ENCODE assay signal across 21 mouse cellular contexts in the genomic region with DNA sequence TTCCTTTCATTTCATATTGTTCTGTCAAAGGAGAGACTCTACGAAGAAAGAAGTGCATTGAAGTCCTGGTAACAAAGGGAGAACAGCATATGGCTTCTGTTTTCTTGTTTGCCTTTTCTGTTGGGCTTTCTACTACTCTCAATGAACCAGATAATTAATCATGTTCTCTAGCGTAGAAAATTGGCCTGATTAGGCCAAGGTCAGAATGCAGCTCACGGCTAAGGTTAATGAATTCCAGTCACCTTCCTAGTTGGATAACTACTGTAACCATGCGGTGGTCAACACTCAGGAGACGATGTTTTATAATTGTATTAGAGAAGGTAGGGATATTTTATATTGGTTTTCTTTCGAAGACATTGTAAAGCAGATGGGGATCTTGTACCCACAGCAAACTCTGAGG.
A peak's percentile ranks its signal among the peaks of the same experiment; 100 is the strongest.
DNase-seq lines count a peak whose midpoint lies in the region; ATAC-seq lines count a peak whose summit lies in the region.
"Had no signal": no experiment of that assay in that cellular context is flagged by ENCODE, and none has a peak within 500 bp of the region (broad histone marks: within the 10 kb centered on the region; RNA-seq: fewer than 3 reads in every experiment).

No protein-coding gene starts in this region.

- H3K9me3 ChIP-seq in hindbrain, embryonic 11.5 days (ENCODE audit: control insufficient read depth, low read length): no peaks in the 10 kb centered on the region
- H3K9me3 ChIP-seq in hindbrain, embryonic 14.5 days (ENCODE audit: control insufficient read depth, low read length): no peaks in the 10 kb centered on the region
- H3K9me3 ChIP-seq: embryonic facial prominence, embryonic 15.5 days; forebrain, embryonic 10.5 days; heart, embryonic 12.5 days; hindbrain, embryonic 12.5 days had no signal

- H3K36me3 ChIP-seq in hindbrain, embryonic 11.5 days (ENCODE audit: control insufficient read depth, insufficient read depth, low read length): no peaks in the 10 kb centered on the region
- no peaks in the 10 kb centered on the region for H3K36me3 ChIP-seq in hindbrain, embryonic 14.5 days (replicated peaks; ENCODE audit: control insufficient read depth, insufficient read depth)
- H3K36me3 ChIP-seq: embryonic facial prominence, embryonic 15.5 days; forebrain, embryonic 10.5 days; G1E; heart, embryonic 12.5 days; hindbrain, embryonic 12.5 days had no signal

- no peak overlapping the region for H3K9ac ChIP-seq in hindbrain, embryonic 11.5 days (ENCODE audit: low read depth, low read length)
- no peak overlapping the region for H3K9ac ChIP-seq in hindbrain, embryonic 14.5 days
- H3K9ac ChIP-seq: embryonic facial prominence, embryonic 15.5 days; heart, embryonic 12.5 days; hindbrain, embryonic 12.5 days had no signal

- peak; percentile 69 for ATAC-seq in hindbrain, embryonic 11.5 days (ENCODE audit: low FRiP score)
- no peak for ATAC-seq in hindbrain, embryonic 14.5 days (ENCODE audit: low FRiP score)
- ATAC-seq: forebrain, embryonic 14.5 days had no signal

- peak; percentile 12 for DNase-seq in hindbrain, embryonic 11.5 days (ENCODE audit: low spot score)
- DNase-seq in hindbrain, embryonic 14.5 days (ENCODE audit: low spot score): no peak
- peak; percentile 5 for DNase-seq in kidney, adult 9 months
- no peak for DNase-seq in kidney, adult 11 months
- DNase-seq in embryo, embryonic 11 days: peak; percentile 7
- peak; percentile 52 for DNase-seq in retina, embryonic 14.5 days (ENCODE audit: low spot score)
- DNase-seq in Muller cell, postnatal 12 days (ENCODE audit: inconsistent ontology term): no peak
- DNase-seq: adrenal gland, postnatal 25 days; cerebellum, adult 18-20 months; cerebellum, adult 9-11 months; cerebellum, postnatal 36 days; gastrocnemius, adult 2 months; gastrocnemius, postnatal 25 days; kidney, adult 18-20 months had no signal

- 42% methylated on average over 6 of the region's 6 CpGs for WGBS in hindbrain, embryonic 11.5 days
- WGBS in hindbrain, embryonic 14.5 days: 32% methylated on average over 6 of the region's 6 CpGs

- no peak overlapping the region for H3K4me3 ChIP-seq in hindbrain, embryonic 11.5 days (ENCODE audit: low read depth, low read length)
- H3K4me3 ChIP-seq in hindbrain, embryonic 14.5 days (replicated peaks; ENCODE audit: low read length): no peak overlapping the region
- H3K4me3 ChIP-seq: embryonic facial prominence, embryonic 15.5 days; erythroblast, embryonic 14.5 days; forebrain, embryonic 10.5 days; gastrocnemius, adult 2 months; heart, embryonic 12.5 days; hindbrain, embryonic 12.5 days had no signal

- no peak overlapping the region for H3K4me2 ChIP-seq in hindbrain, embryonic 11.5 days (replicated peaks; ENCODE audit: low read depth, low read length)
- H3K4me2 ChIP-seq in hindbrain, embryonic 14.5 days (replicated peaks): no peak overlapping the region
- H3K4me2 ChIP-seq: embryonic facial prominence, embryonic 15.5 days; heart, embryonic 12.5 days; hindbrain, embryonic 12.5 days had no signal

- H3K27ac ChIP-seq in hindbrain, embryonic 11.5 days (ENCODE audit: low read depth, low read length): no peak overlapping the region
- no peak overlapping the region for H3K27ac ChIP-seq in hindbrain, embryonic 14.5 days
- H3K27ac ChIP-seq: embryonic facial prominence, embryonic 15.5 days; forebrain, embryonic 10.5 days; gastrocnemius, adult 2 months; hindbrain, embryonic 12.5 days had no signal

- no peaks in the 10 kb centered on the region for H3K4me1 ChIP-seq in hindbrain, embryonic 11.5 days (replicated peaks; ENCODE audit: control insufficient read depth, insufficient read depth, low read length)
- no peaks in the 10 kb centered on the region for H3K4me1 ChIP-seq in hindbrain, embryonic 14.5 days (replicated peaks; ENCODE audit: control insufficient read depth, insufficient read depth, low read length)
- H3K4me1 ChIP-seq: embryonic facial prominence, embryonic 15.5 days; heart, embryonic 12.5 days; hindbrain, embryonic 12.5 days had no signal

- no peaks in the 10 kb centered on the region for H3K27me3 ChIP-seq in hindbrain, embryonic 11.5 days (ENCODE audit: control insufficient read depth, insufficient read depth, low read length)
- H3K27me3 ChIP-seq in hindbrain, embryonic 14.5 days (ENCODE audit: control insufficient read depth, insufficient read depth, low read length): no peaks in the 10 kb centered on the region
- H3K27me3 ChIP-seq: embryonic facial prominence, embryonic 15.5 days; heart, embryonic 12.5 days; hindbrain, embryonic 12.5 days had no signal

Comparison
In these comparisons a context has a peak if more than half of its experiments do, and no peak if none do; other contexts are left out.
1. DNase-seq: peak in hindbrain, embryonic 11.5 days (single experiment), kidney, adult 9 months (single experiment), embryo, embryonic 11 days (single experiment) and retina, embryonic 14.5 days (single experiment); none in hindbrain, embryonic 14.5 days (single experiment), kidney, adult 11 months (single experiment) and Muller cell, postnatal 12 days (single experiment).